Mouse (Mus musculus) small intestine, adult 2 months (tissue): ENCODE measurements around the gene Elovl6.

Experiments
- CTCF ChIP-seq: fragments of 200-500 bp; IDR thresholded peaks from 2 replicates; pipeline ENCODE4 v1.5.1; 2012; ENCODE audit warnings: low read depth, mild to moderate bottlenecking, control low read depth, inconsistent platforms, low read length, moderate library complexity, mixed read lengths; ENCODE audit not compliant: insufficient replicate concordance, insufficient read length; ENCODE audit errors: extremely low read depth
- POLR2A ChIP-seq: fragments of 200-500 bp; IDR thresholded peaks from 2 replicates; pipeline ENCODE4 v1.6.1; 2012; ENCODE audit warnings: low read depth, mild to moderate bottlenecking, control low read depth, inconsistent platforms, low read length, moderate library complexity

GRCm38 (mm10) chr3:129544217-129544616 lies 12.1 kb downstream of the Elovl6 start:
- no peak for TF ChIP-seq CTCF
- TF ChIP-seq POLR2A: no peak
